Mouse (Mus musculus): Measurements from ENCODE around the gene Tnfsf15.

Tnfsf15 gene

DNA sequence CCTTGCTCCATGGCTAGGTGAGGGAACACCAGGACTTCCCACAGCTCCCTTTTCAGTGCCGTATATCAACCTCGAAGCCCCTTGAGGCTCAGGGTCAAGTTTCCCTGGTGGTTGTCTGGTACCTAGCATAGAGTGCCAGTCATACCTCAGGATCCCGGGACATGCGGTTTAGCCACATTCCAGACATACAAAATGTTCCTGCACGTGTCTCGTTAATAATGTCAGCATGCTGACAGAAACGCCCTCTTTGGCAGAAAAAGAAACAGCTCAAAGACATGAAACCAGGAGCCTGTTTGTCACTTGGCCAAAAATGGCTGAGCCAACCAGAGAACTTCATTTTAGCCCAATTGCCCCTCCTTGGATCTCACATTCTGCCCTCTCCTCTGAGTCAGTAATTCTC is 2.8 kb downstream of the Tnfsf15 start:
- DNase-seq: no peak

DNA sequence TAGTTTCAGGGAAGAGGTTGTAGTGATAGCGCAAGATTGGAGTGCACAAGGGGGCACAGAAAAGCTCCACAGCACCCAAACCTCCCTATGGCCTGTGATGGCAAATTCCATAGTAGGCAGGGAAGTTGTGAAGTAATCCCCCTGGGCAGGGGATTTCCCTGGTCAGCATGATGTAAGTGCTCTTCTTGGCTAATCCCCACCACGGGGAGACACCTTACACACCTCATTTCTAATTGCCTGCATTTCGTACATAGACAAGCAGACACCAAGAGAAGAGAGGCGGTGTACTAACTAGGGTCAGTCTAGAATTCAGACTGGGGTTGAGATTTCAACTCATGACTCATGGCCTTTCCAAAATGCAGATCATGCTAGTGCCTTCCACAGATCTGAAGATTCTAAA is 4.2 kb downstream of the Tnfsf15 start:
- DNase-seq: no peak

DNA sequence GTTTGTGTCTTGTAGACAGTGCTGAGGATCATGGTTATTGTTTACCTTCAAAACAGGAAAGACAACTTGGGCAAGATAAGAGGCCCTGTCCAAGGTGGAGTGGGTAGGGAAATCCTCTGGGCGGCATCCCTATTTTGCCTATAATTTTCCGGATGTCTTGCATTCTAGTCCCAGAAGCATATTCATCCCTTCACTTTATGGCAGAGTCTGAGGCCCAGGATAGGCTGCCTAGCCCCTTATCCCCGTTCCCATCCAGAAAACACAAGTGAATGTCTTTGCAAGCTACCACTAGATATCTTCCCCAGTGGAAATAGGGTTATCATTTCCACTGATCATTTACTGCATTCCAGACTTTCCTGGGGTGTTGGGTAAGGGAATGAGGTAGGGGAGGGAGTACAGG is 4.9 kb downstream of the Tnfsf15 start:
- no peak for DNase-seq

DNA sequence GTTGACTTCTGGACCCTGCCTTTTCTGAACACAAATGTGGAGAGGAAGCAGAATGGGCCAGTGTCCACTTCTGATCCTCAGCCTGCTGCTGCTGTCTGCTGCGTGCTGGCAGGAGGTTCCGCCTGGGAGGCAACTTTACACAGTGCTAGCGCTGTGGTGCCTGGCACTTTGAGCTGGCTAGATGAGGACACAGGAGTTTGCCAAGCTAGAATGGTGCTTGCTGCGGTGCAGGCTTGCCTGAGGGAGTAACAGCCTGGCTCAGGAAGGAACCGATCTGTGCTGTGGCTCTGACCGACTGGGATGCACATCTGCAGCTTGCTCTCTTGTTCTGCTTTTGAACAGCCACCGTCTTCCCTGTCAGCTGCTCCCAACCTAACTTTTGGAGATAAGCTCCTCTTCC is 5.4 kb downstream of the Tnfsf15 start:
- peak; percentile 14 for DNase-seq

DNA sequence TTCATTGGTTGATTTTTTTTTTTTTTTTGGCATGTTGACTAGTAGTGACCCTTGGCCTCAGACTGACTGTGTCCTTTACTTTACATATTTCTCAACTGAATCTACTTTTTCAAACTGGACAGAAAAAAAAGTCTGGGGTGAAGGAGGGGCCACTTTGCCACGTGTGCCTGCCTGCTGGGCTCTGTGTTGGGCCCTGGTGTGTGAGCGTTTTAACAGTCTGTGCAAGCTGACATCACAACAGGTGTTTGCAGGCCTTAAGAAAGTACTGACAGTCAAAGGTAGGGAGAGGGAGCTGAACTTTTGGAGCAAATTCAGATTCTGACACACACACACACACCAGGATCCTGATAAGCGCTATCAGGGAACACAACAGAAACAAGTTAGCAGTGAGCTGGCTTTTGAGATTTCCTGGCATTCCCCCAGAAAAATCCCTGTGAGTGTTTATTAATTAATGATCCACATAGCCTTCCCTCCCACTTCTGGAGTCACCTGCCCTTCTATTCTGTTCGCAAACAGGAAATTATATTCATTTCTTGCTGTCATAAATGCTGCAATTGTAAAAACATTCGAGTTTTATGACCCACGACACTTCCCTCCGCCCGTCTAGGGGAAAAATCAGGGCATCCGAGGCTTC is 6.4 kb downstream of the Tnfsf15 start:
- DNase-seq: no peak

DNA sequence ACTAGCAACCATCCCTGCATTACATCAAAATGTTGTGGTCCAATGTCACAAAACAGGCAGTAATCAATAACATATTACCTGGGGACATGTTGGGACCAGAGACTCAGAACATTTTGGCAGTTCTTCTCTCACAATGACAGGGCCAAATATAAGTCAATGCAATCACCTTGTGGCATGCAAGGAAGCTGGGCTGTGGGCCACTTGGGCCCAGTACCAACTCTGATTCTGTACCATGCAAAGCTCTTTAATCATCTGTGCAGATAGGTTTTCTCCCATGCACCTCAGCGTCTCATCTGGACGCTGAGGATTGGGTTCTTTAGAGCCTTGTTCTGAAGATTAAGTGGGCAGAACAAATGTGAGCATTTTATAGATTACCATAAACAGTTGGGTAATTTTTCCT is 13.6 kb downstream of the Tnfsf15 start:
- DNase-seq: no peak

DNA sequence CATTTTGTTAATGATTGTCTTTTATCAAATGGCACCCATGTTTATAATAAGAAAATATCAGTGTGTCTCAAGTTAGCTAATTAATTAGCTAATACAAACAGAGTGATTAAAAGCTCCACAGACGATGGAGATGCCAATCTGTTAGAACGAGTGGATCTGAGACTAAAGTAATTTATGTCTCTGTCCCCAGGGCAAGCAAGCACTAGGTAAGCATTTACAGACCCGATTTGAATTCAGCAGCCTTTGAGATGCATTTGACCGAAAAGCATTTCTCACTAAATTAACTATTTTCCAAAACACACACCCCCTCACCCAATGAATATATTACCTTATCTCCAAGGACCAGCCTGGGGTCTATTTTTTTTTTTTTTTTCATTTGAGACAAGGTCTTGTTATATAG is 18.2 kb downstream of the Tnfsf15 start:
- no peak for DNase-seq

DNA sequence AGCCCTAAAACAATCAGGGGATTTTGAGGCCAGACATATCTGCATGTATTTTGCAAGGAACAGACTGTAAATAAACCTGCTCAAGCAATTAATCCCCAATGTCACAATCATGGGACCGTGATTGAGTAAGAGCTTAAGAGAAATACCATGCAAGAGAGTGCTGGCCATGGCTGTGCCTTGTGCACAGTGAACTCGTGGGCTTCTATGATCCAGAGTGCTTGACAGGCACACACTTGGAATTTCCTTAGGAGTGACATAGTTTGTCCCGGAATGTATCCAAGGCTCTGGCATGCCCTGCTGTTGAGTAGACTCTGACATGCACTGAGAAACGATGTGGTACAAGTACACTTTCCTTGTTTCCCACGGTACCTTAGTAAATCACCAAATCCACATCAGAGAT is 18.9 kb downstream of the Tnfsf15 start:
- no peak for DNase-seq

DNA sequence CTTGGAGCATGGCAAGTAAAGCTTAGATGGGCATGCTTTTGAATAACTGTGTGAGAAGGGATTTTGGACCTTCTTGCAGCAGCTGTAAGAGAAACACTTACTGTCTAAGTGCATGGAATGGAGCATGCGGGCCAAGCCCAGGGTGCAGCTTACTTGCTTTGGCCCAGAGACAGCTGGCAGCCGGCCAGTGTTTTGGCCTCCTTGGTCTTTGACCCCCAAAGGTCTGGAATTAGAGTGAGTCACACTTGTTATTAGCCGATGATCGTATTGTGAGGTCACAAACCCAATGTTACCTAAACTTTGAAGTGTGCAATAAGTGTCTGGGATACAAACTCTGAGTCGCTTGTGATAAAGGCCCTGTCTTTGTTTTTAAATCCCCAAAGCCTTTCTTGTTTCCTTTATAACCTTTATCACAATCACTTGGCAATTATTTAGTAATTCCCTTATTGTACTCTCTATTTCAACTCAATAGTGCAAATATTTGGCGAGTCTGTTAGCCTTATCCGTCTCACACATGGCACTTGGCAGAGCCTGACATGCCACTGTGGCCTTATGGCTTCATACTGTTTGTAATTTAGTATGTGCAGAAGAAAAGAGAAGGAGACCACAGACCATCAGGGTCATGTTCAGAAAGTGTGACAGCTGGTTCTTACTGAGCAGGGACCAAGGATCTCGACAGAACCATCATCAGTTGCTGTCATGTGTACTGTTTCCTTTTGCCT is 26.8 kb downstream of the Tnfsf15 start:
- DNase-seq: peak; percentile 4

DNA sequence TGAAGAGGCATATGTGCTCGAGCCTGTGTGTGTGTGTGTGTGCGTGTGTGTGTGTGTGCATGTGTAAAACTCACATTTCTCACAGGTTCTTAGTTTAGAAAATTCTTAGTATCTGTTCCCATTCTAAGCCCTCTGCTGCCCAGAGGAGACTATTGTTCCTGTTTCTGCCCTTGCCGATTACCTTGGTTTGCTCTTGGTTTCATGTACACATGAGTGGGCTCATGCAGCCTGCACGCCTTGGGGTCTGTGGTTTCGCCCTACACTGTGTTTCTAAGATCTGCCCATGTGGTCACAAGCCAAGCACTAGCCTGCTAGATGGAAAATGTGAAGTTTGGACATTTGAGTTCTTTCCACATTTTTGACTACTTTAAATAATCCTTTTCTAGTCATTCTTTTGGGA is 33.0 kb downstream of the Tnfsf15 start:
- no peak for DNase-seq

DNA sequence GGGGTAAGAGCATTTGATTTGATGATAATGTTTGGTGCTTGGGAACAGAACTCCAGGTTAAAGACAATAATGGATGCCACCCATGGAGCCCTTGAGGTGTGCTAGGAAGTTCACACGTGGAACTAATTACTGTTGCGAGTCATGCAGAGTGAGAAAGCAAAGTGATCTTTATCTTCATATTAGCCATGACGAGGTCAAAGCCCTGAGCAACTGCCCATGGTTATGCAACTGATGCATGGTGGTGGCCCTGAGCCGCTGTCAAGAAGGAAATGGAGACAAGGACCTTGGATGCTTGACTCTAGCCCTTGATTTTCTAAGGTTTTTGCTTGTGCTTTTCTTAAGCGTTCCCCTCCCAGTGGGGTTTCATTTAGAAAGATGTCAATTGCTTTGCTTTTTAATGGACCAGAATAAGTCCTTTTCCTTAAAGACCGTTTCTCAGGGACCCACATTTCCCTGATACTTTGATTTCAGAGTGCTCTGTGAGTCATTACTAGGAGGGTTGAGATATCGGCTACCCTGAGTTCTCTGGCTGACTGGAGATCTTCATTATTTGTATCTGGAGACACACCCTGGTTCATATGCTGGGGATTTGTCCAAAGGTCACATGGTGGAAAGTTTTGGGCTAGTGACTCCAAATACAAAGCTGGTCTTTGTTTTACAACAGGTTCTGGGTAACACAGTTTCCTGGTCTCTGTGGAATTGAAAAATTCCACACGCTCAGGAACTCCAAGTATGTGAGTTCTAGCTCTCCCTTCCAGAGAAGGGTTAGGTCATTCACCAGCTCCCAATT is 34.3 kb downstream of the Tnfsf15 start:
- no peak for DNase-seq

DNA sequence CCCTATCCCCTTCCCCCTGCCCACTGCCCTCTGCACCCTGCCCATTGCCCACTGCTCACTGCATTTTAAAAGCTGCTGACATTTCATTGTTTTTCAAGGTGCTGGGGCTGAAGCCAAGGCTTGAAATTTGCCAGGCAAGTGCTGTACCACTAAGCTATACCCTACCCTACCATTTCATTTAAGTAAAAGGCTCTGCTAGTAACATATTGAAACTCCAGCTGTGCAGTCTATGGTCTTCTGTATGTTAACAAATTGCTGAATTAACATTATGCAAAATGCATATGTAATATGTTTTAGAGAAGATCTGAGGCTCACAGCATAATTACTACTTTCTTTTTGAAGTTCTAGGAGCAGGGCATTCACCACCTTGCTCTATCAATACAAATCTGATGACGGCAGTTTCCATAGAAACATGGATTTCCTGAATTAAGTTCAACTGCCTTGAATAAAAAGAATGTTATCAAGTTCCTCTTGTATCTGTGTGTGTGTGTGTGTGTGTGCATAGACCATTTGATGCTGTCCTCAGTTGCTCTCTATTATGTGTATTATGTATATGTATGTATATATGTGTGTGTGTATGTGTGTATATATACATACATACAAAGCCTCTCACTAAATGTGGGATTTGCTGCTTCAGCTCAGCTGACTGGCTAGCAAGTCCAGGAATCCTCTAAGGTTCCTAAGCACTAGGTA is 38.5 kb downstream of the Tnfsf15 start:
- DNase-seq: no peak

DNA sequence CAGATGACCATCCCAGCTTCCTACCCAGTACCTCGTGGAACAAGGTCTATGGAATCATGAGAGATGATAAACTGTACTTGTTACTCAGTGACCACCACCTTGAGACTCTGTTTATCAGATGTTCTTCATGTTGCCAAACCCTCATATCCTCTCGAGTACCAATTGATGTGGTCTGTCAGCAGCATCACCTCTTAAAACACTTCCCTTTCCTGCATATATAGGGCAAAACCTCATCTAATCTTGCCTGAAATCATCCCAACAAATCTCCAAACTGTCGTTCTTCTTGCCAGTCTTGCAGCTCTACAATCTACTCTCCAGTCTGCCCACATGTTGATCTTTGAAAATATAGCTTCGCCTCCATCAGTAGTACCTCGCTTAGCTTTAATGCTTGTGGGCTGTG is 40.7 kb downstream of the Tnfsf15 start:
- no peak for DNase-seq

DNA sequence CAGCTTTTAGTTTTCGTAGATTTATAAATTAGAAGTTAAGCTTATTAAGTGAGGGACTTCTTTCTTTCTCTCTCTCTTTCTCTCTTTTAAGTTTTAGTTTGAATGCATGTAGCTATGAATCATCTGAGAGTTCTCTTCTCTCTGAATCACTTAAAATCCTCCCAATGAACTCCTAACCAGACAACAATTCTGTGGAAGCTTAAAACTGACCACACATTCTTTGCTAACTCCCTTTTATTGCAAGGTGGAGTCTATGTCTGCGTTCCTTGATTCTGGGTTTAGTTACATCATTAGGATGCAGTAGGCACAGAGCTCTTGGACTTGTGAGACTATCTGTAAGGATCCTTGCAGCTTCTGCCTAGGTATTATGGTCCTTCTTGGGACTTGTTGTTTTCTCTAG is 41.2 kb downstream of the Tnfsf15 start:
- DNase-seq: no peak

DNA sequence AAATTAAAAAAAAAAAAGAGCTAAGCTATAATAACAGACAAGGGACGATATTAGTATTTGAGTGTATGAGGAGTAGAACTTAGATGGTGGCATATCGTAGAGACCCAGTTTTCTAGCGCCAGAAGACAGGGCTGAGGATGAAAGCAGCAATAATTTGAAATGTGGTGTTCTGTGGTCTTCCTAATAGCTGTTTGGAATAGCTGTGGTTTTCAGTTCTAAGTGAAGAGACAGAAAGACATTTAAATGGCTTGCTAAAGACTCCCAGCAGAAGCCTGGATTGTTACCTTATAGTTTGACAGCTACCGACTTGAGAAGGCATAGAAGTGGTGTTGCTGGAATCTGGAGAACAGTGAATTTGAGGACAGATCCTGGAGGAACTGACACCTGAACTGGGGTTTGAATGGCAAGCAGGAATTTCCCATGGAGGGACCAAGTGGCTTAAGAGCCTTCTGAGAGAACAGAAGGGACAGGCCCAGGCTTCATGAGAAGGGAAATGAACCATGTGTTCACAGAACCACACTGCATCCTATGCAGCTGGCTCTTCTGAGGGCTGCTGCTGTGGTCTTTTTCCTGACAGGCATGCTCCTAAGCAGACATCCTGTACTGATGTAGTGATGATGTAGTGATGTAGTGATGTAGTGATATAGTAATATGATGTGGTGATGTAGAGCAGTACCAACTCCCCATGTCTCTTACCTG is 42.8 kb downstream of the Tnfsf15 start:
- no peak for DNase-seq

DNA sequence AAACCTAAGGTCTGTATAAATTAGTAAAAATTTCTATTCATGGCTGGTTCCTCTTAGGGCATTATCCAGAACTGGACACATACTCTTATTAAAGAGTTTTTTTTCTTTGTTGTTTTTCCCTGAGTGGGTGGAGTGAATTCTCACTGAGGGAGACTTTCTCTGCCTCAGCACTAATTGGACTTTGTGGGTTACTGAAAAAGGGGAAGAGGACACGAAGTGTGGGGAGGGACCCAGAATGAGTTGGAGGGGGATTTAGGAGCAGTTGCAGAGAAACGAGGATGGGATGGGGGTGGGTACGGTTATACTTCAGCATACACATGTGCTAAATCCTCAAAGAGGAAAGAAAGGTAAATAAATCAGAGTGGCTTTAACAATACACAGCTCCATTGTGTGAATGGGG is 45.2 kb downstream of the Tnfsf15 start:
- no peak for DNase-seq

DNA sequence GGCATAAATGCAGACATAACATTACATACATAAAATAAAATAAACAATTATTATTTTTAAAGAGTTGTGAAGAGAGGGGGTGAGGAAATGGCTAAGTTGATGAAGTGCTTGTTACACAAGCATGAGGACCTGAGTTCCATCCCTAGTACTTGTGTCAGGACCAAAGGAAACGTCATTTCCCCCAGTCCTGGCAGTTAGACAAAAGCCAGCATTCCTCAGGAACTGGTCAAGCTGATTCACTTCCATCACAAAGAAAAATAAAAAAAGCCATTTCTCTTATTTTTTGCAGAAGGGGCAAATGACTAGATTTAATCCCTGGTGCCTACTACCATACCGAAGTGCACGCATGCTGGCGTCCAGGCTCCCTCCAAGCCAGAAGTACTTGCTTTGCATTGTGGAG is 48.0 kb downstream of the Tnfsf15 start:
- no peak for DNase-seq

DNA sequence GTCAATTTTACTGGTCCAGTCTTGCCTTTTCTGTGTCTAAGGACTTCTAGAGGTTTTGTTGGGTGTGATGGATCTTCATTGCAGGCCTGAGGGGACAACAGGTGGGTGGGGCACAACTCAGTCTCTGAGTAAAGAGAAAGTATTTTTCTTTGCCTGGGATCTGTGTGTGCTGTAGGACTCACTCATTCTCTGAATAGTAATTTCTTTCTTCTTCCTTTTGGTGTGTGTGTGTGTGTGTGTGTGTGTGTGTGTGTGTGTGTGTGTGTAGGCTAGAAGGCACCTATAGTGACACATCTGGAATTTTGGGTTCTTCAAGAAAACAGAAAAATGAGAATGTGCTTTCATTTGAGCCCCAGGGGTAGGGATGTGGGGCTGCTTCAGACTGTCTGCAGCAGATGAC is 52.6 kb downstream of the Tnfsf15 start:
- no peak for DNase-seq

DNA sequence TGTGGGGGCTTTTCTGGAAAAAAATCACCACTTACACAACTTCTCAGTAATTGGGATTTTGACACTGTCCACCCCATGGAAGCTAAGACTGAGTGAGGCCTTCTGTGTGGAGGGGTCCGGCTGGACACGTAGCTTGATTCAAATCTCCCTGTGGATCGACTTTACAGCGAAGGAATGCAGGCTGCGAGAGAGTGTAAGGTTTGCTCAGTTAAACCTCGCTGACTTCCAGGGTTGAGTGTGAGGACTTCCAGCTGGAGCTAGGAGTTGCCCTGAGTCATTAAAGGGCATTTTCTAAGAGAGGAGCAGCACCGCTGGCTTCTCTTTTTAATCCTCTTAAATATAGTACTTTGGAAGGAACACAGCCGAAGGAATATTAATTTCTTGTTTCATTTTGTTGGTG is 57.5 kb downstream of the Tnfsf15 start:
- DNase-seq: no peak

DNA sequence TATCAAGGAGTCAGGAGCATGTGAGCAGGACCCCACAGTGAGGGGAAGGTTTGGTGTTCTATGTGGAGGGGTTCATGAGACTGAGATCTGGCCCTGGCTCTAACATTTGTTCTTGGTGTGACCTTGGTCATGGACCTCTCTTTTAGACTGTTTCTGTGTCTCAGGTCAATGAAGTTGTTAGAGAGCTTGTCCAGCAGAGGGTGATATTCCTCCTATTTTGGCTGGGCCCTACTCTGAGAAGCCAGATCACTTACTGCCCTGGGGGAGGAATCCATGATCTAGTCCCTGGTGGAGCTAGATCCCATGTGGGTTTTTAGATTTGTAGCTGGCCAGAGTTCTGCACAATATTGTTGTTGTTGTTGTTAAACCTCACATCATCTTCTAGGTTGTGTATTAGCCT is 58.8 kb downstream of the Tnfsf15 start:
- peak; percentile 5 for DNase-seq

DNA sequence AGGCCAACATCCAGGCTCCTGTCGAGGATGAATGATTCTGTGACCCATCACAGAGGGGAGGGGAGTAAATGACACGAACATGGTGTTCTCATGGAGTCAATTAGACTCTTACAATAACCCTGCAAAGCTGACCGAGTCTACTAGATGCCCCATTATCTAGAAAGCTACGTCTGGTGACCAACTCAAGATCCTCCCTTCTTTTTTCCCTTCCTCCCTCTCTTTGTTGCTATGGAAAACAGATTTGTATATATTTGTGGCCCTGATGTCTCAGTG is 59.7 kb downstream of the Tnfsf15 start:
- no peak for DNase-seq

DNA sequence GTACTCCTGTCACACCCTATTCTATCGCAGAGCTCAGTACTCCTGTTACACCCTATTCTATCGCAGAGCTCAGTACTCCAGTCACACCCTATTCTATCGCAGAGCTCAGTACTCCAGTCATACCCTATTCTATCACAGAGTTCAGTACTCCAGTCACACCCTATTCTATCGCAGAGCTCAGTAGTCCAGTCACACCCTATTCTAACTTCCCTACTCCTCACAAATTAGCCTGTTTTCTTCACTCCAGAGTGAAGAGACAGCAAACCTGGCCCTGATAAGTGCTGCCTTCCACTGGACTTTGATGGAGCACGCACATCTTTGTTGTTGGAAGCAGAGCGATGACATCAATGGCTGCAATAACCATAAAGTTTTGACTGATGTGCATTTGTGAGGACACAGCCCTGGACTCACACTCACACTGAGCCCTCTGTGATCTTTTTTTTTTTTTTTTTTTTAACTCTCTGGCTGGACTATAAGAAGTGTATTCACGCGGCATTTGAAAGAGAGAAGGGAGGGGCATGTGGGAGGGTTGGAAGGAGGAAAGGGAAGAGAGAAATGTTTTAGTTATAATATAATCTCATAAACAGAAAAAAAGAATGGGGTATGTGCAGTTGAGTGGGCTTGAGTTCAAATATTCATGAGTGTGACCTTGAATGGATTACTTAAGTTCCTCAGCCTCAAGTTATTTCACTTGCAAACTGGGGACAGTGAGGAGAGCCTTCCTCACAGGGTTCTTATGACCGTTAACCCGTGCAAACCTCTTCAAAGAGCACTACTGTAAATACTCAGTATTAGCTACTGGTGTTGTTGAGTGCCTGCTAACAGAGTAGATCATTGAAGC is 60.3 kb downstream of the Tnfsf15 start:
- no peak for DNase-seq

All from cerebellum, adult 8-10 months (tissue).